Mouse (Mus musculus) hindbrain, embryonic 12.5 days (tissue): ENCODE data around the gene Gtf2h1. TPM values are rescaled to one million over a fixed set of nuclear protein-coding genes. Genes with fewer than 3 reads are reported as not detected.
"Not testable (repeated sequence)": the region's sequence is repeated elsewhere in the genome, so short reads cannot be mapped to it uniquely, and the experiment has no call there.

Experiments used
- ATAC-seq: fragments of 200-750 bp; cut with Nextera tagmentation; 2 replicates; pipeline ENCODE4 v1.8.0; 2017; ENCODE audit warnings: moderate TSS enrichment; ENCODE audit not compliant: low FRiP score
- H3K27ac ChIP-seq: fragments of 300-500 bp; sonication (generic); 2 replicates; pipeline ENCODE4 v1.5.1; 2016; ENCODE audit warnings: mild to moderate bottlenecking
- H3K27me3 ChIP-seq: fragments of 300-500 bp; sonication (generic); 2 replicates; pipeline ENCODE4 v1.6.1; 2016; ENCODE audit warnings: mild to moderate bottlenecking
- H3K36me3 ChIP-seq: fragments of 300-500 bp; sonication (generic); 2 replicates; pipeline ENCODE4 v1.6.1; 2016; ENCODE audit warnings: mild to moderate bottlenecking
- H3K4me1 ChIP-seq: fragments of 300-500 bp; sonication (generic); 2 replicates; pipeline ENCODE4 v1.6.1; 2016
- H3K4me2 ChIP-seq: fragments of 300-500 bp; sonication (generic); replicated peaks from 2 replicates; pipeline ENCODE4 v1.6.1; 2016; ENCODE audit warnings: mild to moderate bottlenecking
- H3K4me3 ChIP-seq: fragments of 300-500 bp; sonication (generic); 2 replicates; pipeline ENCODE4 v1.5.1; 2016; ENCODE audit warnings: mild to moderate bottlenecking
- H3K9ac ChIP-seq: fragments of 300-500 bp; sonication (generic); 2 replicates; pipeline ENCODE4 v1.6.1; 2016; ENCODE audit warnings: mild to moderate bottlenecking, moderate library complexity
- H3K9me3 ChIP-seq: fragments of 300-500 bp; sonication (generic); replicated peaks from 2 replicates; pipeline ENCODE4 v1.6.1; 2016; ENCODE audit warnings: mild to moderate bottlenecking
- WGBS: fragments of 180-500 bp; shearing (Covaris S2); methylation state at CpG from one replicate; pipeline ENCODE4 v1.1.7; 2016; 5-methylcytosine and 5-hydroxymethylcytosine counted together
- polyA plus RNA-seq: library from polyadenylated mRNA; unstranded; fragments of >200 nt; fragmentation: Nextera tagmentation; extraction: Ambion mirVana; gene quantifications from 2 replicates; pipeline ENCODE4 v1.2.1, GENCODE M21; 2016

Gtf2h1 gene
- polyA plus RNA-seq, 1 experiment from 2014 or later, result 47.8 TPM

- WGBS, result 2% methylated on average over 30 of the region's 31 CpGs
- Histone ChIP-seq H3K27ac (peak overlapping the region; percentile 81), H3K4me3 (peak overlapping the region; percentile 73), H3K36me3 (peaks cover 11% of the 10 kb centered on the region), H3K4me2 (peak overlapping the region; percentile 96), H3K27me3 (no peaks in the 10 kb centered on the region), H3K9ac (peak overlapping the region; percentile 82), H3K9me3 (no peaks in the 10 kb centered on the region), H3K4me1 (peaks cover 23% of the 10 kb centered on the region)
- ATAC-seq, result no peak; the same call in 1 of the 2 replicates
These were observed 340 bp downstream of the Gtf2h1 start for GRCm38 (mm10) chr7:46796206-46796679.

DNA sequence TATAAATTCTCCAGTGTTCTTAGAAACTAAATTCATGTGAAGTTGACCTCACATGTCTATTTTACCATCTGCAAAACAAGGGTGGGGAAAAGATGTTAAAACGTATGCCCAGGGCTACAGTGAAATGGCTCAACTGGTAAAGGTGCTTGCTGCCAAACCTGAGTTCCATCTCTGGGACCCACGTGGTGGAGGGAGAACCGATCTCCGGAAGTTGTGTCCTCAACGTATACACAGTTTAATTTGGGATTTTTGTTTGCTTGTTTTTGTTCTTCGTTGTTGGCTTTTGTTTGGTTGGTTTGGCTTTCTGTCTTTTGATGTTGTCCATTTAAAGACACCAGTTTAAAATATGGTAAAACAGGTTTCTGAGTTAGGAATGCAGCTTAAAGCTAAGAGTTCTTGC, 876 bp downstream of the Gtf2h1 start:
- no peak for ATAC-seq
- Histone ChIP-seq H3K36me3 (peaks cover 15% of the 10 kb centered on the region), H3K4me3 (peak overlapping the region; percentile 73), H3K9ac (peak overlapping the region; percentile 82), H3K27ac (no peak overlapping the region), H3K4me1 (peaks cover 23% of the 10 kb centered on the region), H3K27me3 (no peaks in the 10 kb centered on the region), H3K9me3 (no peaks in the 10 kb centered on the region), H3K4me2 (peak overlapping the region; percentile 96)
- 62% methylated on average over 6 of the region's 6 CpGs for WGBS

DNA sequence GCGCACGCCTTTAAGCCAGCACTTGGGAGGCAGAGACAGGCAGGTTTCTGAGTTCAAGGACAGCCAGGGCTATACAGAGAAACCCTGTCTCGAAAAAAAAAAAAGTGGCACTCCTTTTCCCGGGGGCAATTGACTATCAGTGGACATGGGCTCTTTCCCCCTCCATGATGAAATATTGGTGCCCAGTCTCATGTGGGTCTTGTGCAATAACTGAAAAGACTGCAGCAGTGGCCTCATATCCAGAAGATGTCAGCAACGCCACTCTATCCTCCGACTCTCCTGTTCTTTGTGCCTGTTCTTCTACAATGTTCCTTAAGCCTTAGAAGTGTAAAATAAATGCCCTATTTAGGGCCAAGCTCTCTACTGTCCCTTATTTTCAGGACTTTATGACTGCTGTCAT, 14.4 kb downstream of the Gtf2h1 start:
- 97% methylated on average over 6 of the region's 6 CpGs for WGBS
- Histone ChIP-seq H3K36me3 (peaks cover 71% of the 10 kb centered on the region), H3K27me3 (no peaks in the 10 kb centered on the region), H3K27ac (no peak overlapping the region), H3K4me1 (no peaks in the 10 kb centered on the region), H3K4me3 (no peak overlapping the region), H3K4me2 (no peak overlapping the region), H3K9ac (no peak overlapping the region), H3K9me3 (no peaks in the 10 kb centered on the region)
- ATAC-seq, result no peak

GRCm38 (mm10) chr7:46814012-46814411, 18.1 kb downstream of the Gtf2h1 start:
- no peaks in the 10 kb centered on the region for H3K27me3 ChIP-seq
- 93% methylated on average over 4 of the region's 4 CpGs for WGBS
- no peak for ATAC-seq
- no peak overlapping the region for H3K27ac ChIP-seq
- H3K36me3 ChIP-seq, result peaks cover 81% of the 10 kb centered on the region
- no peaks in the 10 kb centered on the region for H3K4me1 ChIP-seq
- H3K4me2 ChIP-seq, result no peak overlapping the region
- H3K9ac ChIP-seq, result no peak overlapping the region
- no peaks in the 10 kb centered on the region for H3K9me3 ChIP-seq
- no peak overlapping the region for H3K4me3 ChIP-seq

GRCm38 (mm10) chr7:46820876-46821632, 25.2 kb downstream of the Gtf2h1 start:
- peaks cover 64% of the 10 kb centered on the region for H3K36me3 ChIP-seq
- H3K27me3 ChIP-seq, H3K4me1 ChIP-seq, H3K4me2 ChIP-seq, H3K27ac ChIP-seq, H3K9me3 ChIP-seq, H3K9ac ChIP-seq, H3K4me3 ChIP-seq, ATAC-seq: not testable (repeated sequence)
- WGBS, result 93% methylated on average over 15 of the region's 15 CpGs

- no peak for ATAC-seq
- Histone ChIP-seq H3K36me3 (peaks cover 14% of the 10 kb centered on the region), H3K4me1 (no peaks in the 10 kb centered on the region), H3K9me3 (no peaks in the 10 kb centered on the region), H3K27ac (no peak overlapping the region), H3K4me2 (no peak overlapping the region), H3K9ac (no peak overlapping the region), H3K27me3 (no peaks in the 10 kb centered on the region), H3K4me3 (no peak overlapping the region)
- WGBS, result 82% methylated on average over 20 of the region's 20 CpGs
These were observed 31.3 kb downstream of the Gtf2h1 start for GRCm38 (mm10) chr7:46827046-46827802.

GRCm38 (mm10) chr7:46827803-46828184, 31.9 kb downstream of the Gtf2h1 start:
- H3K9me3 ChIP-seq, result no peaks in the 10 kb centered on the region
- no peak for ATAC-seq
- H3K4me2 ChIP-seq, result no peak overlapping the region
- H3K4me1 ChIP-seq, result no peaks in the 10 kb centered on the region
- peaks cover 8% of the 10 kb centered on the region for H3K36me3 ChIP-seq
- no peak overlapping the region for H3K9ac ChIP-seq
- no peaks in the 10 kb centered on the region for H3K27me3 ChIP-seq
- WGBS, result 67% methylated on average over 2 of the region's 2 CpGs
- H3K27ac ChIP-seq, result no peak overlapping the region
- H3K4me3 ChIP-seq, result no peak overlapping the region

- H3K4me2 ChIP-seq, result no peak overlapping the region
- no peaks in the 10 kb centered on the region for H3K27me3 ChIP-seq
- H3K27ac ChIP-seq, result no peak overlapping the region
- no peak for ATAC-seq
- no peaks in the 10 kb centered on the region for H3K36me3 ChIP-seq
- WGBS, result 86% methylated on average over 12 of the region's 12 CpGs
- no peak overlapping the region for H3K4me3 ChIP-seq
- no peaks in the 10 kb centered on the region for H3K9me3 ChIP-seq
- no peak overlapping the region for H3K9ac ChIP-seq
- H3K4me1 ChIP-seq, result peaks cover 1% of the 10 kb centered on the region
These were observed 34.0 kb downstream of the Gtf2h1 start for GRCm38 (mm10) chr7:46829911-46830310.

- H3K4me2 ChIP-seq, result no peak overlapping the region
- ATAC-seq, result no peak
- H3K9ac ChIP-seq, result no peak overlapping the region
- no peak overlapping the region for H3K4me3 ChIP-seq
- H3K36me3 ChIP-seq, result no peaks in the 10 kb centered on the region
- peaks cover 7% of the 10 kb centered on the region for H3K4me1 ChIP-seq
- 55% methylated on average over 13 of the region's 13 CpGs for WGBS
- H3K27ac ChIP-seq, result no peak overlapping the region
- no peaks in the 10 kb centered on the region for H3K9me3 ChIP-seq
- H3K27me3 ChIP-seq, result no peaks in the 10 kb centered on the region
These were observed 35.1 kb downstream of the Gtf2h1 start for GRCm38 (mm10) chr7:46830799-46831590.

- no peak for ATAC-seq
- no peaks in the 10 kb centered on the region for H3K27me3 ChIP-seq
- H3K27ac ChIP-seq, result no peak overlapping the region
- H3K36me3 ChIP-seq, result no peaks in the 10 kb centered on the region
- no peak overlapping the region for H3K9ac ChIP-seq
- no peaks in the 10 kb centered on the region for H3K9me3 ChIP-seq
- WGBS, result 81% methylated on average over 8 of the region's 8 CpGs
- H3K4me3 ChIP-seq, result no peak overlapping the region
- peaks cover 7% of the 10 kb centered on the region for H3K4me1 ChIP-seq
- H3K4me2 ChIP-seq, result no peak overlapping the region
These were observed 35.8 kb downstream of the Gtf2h1 start for GRCm38 (mm10) chr7:46831693-46832092.

DNA sequence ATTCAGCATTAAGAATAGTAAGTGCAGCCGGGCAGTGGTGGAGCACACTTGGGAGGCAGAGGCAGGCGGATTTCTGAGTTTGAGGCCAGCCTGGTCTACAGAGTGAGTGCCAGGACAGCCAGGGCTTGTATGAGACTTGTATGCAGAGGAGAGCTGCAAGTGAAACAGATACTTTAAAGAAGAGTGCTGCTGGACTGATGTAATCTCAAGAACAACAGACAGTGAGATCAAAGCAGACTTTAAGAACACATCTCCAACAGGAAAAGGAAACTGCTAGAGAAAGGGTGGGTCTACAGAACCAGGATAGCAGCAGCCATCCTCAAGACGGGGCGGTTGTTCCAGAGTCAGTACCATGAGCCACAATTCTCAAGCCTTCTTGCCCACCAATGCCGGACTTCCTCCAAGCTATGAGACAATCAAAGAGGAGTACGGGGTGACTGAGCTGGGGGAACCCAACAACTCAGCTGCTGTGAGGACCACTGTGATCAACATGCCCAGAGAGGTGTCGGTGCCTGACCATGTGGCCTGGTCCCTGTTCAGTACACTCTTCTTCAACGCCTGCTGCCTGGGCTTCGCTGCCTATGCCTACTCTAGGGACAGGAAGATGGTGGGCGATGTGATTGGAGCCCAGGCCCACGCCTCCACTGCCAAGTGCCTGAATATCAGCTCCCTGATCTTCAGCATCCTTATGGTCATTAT, 36.4 kb downstream of the Gtf2h1 start:
- H3K9ac ChIP-seq, H3K27me3 ChIP-seq, H3K4me2 ChIP-seq, H3K36me3 ChIP-seq, ATAC-seq, H3K9me3 ChIP-seq, H3K27ac ChIP-seq, H3K4me1 ChIP-seq, H3K4me3 ChIP-seq: not testable (repeated sequence)
- 94% methylated on average over 11 of the region's 11 CpGs for WGBS

GRCm38 (mm10) chr7:46833266-46833665, 37.4 kb downstream of the Gtf2h1 start:
- no peak overlapping the region for H3K9ac ChIP-seq
- H3K4me3 ChIP-seq, result no peak overlapping the region
- H3K9me3 ChIP-seq, result no peaks in the 10 kb centered on the region
- H3K4me2 ChIP-seq, result no peak overlapping the region
- WGBS, result 71% methylated on average over 6 of the region's 6 CpGs
- ATAC-seq, result no peak
- peaks cover 13% of the 10 kb centered on the region for H3K4me1 ChIP-seq
- H3K27me3 ChIP-seq, result no peaks in the 10 kb centered on the region
- no peak overlapping the region for H3K27ac ChIP-seq
- no peaks in the 10 kb centered on the region for H3K36me3 ChIP-seq
